Mouse (Mus musculus) sigmoid colon, adult 10 weeks (tissue): ENCODE measurements around the gene Rasgrp4. TPM values are rescaled to one million over a fixed set of nuclear protein-coding genes. Genes with fewer than 3 reads are reported as not detected.

Source experiments
- polyA plus RNA-seq: library from polyadenylated mRNA; stranded (reverse); fragments of 350-450 nt; fragmentation: Illumina TruSeq; extraction: RNeasy Lipid Tissue Mini Kit (QIAGEN cat#74804); gene quantifications from one replicate; pipeline ENCODE4 v1.2.3, GENCODE M21; 2014; ENCODE audit warnings: low read depth, low replicate concordance

Rasgrp4 gene
- 1.1 TPM for polyA plus RNA-seq

GRCm38 (mm10) chr7:29134693-29135386 is at the start of gene Rasgrp4:
Gene Rasgrp4, plus strand, starts transcription at chr7:29134851.

GRCm38 (mm10) chr7:29124970-29125369 is 9.7 kb upstream of the Rasgrp4 start, which contains the start of gene Ryr1:
Gene Ryr1, minus strand, starts transcription at chr7:29125179.

GRCm38 (mm10) chr7:29155838-29156782 is 21.5 kb downstream of the Rasgrp4 start, which contains the start of gene Fam98c:
Gene Fam98c, minus strand, starts transcription at chr7:29156234.

GRCm38 (mm10) chr7:29170066-29170754 is 35.6 kb downstream of the Rasgrp4 start, which contains the start of the genes Ggn and Spred3:
Gene Ggn, plus strand, starts transcription at chr7:29170210.
Gene Spred3, minus strand, starts transcription at chr7:29170411.

GRCm38 (mm10) chr7:29180077-29180853 is 45.6 kb downstream of the Rasgrp4 start, which contains the start of gene Psmd8:
Gene Psmd8, minus strand, starts transcription at chr7:29180701.

Other genes starting within 250 kb of the Rasgrp4 start
- gene Actn4, start 172.5 kb upstream of the Rasgrp4 start, polyA plus RNA-seq = 55.2 TPM
- gene Eif3k, start 153.0 kb upstream of the Rasgrp4 start, polyA plus RNA-seq = 6.2 TPM
- gene Map4k1, start 152.8 kb upstream of the Rasgrp4 start, polyA plus RNA-seq = 0.35 TPM
- 0.03 TPM for gene Ryr1, start 9.7 kb upstream of the Rasgrp4 start, polyA plus RNA-seq
- 19.6 TPM for gene Fam98c, start 21.4 kb downstream of the Rasgrp4 start, polyA plus RNA-seq
- not detected for gene Ggn, start 35.4 kb downstream of the Rasgrp4 start, polyA plus RNA-seq
- 3.9 TPM for gene Spred3, start 35.6 kb downstream of the Rasgrp4 start, polyA plus RNA-seq
- 63.0 TPM for gene Psmd8, start 45.9 kb downstream of the Rasgrp4 start, polyA plus RNA-seq
- 0.60 TPM for gene Catsperg1, start 79.2 kb downstream of the Rasgrp4 start, polyA plus RNA-seq
- 37.3 TPM for gene Kcnk6, start 97.7 kb downstream of the Rasgrp4 start, polyA plus RNA-seq
- not detected for gene Yif1b, start 103.5 kb downstream of the Rasgrp4 start, polyA plus RNA-seq
- gene 2200002D01Rik, start 113.6 kb downstream of the Rasgrp4 start, polyA plus RNA-seq = 123 TPM
- 105 TPM for gene Spint2, start 147.1 kb downstream of the Rasgrp4 start, polyA plus RNA-seq
- 0.91 TPM for gene Ppp1r14a, start 154.5 kb downstream of the Rasgrp4 start, polyA plus RNA-seq
- gene Dpf1, start 169.1 kb downstream of the Rasgrp4 start, polyA plus RNA-seq = not detected